Mouse (Mus musculus): ENCODE measurements around the gene Wdr18. TPM values are rescaled to one million over a fixed set of nuclear protein-coding genes. Genes with fewer than 3 reads are reported as not detected.
A peak's percentile ranks its signal among the peaks of the same experiment; 100 is the strongest.

Gene Wdr18
- polyA plus RNA-seq, 2 experiments from 2014 or later, result 65.1 to 77.5 TPM

DNA sequence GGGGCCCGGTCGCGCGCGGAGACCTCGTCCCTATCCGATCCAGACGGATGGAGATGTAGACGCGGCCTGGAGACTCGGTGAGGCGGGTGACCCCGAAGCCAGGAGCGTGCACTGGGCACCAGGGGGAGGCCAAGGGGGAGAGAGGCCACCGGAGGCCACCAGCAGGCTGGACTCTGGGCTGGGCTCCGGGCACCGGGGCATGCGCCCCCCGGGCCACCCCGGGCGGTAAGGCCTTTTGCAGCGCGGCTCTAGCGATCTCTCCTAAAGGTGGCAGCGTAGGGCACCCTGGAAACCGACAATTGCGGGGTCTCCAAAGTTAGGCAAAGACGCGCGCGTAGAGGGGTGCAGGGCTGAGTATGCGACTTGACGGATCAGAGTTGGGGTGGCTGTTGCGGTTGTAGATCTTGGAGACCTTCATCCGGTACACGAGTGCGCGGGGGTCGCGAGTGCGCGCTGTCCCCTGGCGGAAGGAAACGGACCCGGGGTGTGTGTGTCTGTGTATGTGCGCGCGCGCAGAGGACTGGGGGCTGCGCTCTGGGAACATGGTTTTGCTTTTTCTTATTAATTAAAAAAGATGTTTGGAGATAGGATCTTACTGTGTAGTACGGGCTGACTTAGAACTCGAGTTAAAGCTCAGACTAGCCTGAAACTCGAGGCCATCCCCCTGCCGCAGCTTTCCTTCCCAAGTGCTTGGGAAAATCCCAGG lies 32.5 kb upstream of the Wdr18 start:
- peak; percentile 26 for ATAC-seq

DNA sequence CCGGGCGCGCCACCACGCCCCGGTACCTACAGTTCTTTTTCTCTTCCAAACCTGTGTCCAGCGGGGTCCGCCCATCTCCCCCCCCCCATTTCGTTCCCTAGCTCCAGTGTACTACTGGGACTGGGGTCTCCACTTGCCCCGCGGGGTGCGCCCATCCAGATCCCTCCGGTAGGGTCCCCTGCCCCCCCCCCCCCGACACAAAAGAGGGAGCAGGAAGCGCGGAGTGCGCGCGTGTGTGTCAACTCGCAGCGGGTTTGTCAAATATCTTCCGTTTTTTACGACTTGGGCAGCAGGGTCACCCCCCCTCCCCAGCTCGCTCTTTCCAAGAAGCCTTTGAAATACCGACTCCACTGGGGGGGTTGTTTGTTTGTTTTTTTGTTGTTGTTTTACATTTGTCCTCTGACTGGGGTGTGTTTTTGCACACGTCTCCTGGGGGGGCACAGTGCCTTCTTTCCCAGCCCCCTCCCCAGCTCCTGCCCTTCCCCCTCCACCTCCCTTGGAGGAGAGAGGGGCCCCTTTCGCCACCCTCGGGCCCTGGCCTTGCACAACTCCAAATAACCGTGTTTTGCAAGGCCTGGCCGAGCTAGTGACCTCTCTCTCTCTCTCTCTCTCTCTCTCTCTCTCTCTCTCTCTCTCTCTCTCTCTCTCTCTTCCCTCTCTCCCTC lies 31.8 kb upstream of the Wdr18 start:
- ATAC-seq, result no peak

DNA sequence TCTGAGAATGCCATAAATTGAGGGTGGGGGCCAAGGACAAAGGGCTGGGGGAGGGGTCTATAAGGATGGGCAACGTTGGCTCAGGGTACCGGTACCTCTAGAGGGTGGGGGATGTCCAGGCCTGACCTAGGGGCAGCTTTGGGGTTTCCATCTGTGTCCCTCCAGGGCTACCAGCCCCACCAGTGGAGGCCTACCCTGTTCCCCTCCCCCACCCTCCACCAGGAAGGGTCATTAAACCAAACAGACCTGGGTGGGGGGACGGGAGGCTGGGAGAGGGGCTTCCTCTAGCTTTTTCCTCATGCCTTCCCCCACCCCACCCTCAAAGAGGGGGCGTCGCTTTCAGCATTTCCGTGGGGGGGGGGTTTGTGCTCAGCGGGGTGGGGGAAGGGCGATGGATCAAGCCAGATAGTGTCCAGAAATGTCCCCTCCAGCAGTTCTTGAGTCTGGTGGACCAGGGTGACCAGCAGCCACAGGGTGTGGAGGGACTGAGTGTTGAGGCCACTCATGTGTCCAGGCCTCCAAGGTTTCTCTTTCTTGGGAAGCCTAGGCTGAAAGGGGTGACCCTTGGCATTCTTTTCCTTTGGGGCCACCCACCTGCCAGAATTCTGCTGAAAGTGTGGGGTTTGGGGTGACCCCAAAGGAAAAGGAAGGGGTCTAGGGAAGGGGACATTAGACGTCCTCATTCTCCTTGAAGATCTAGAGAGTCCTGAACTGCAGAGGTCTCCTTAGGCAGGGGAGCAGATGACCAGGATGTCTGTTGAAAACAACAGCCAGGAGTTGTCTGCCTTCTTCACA lies 30.8 kb upstream of the Wdr18 start:
- ATAC-seq, result no peak

DNA sequence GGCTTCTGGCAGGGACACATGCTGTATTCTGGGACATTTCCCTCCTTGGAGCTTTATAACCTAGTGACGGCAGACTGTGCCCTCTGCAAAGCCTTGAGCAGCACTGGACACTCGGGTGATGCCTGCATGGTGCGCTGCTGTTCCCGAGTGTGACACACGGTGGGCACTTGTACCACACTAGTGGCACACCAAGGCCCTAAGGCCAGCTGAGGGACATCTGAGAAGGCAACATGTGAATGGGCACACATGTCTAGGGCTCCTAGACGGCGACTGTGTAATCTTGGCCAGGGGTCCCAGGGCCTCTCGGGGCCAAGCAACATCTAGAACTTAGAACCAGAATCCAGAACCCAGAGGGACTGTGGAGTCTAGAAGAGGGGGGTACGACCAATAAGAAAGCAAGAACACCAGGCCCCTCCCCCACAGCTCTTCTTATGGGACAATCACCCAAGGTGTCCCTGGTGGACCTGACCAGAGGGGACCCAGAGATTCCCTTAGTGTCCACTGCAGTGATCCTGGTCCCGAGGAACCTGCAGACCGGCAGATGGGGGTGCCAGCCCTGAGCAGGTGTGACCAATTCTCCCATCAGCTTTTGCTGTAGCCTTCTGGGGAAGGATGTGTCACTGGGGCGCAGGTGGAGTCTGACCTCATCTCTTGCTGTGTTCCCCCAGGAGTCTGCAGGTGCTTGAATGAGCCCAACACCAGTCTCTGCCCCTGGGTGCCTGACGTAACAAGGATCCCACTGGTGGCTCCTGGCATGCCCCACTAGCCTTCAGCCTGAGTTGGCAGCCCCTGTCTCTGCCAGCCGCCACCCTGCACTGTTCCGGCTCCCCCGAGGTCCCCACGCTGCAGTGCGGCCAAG lies 29.8 kb upstream of the Wdr18 start:
- no peak for ATAC-seq

DNA sequence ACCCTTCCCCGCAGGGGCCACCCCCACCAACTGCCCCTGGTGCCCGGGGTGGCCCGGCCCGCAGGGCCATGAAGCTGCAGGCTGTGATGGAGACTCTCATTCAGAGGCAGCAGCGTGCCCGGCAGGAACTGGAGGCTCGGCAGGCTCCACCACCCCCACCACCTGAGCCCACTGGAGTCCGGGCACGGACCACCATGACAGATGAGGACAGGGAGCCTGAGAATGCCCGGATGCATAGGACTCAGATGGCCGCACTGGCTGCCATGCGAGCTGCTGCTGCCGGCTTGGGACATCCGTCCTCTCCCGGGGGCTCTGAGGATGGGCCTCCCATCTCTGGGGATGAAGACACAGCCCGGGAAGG lies 29.1 kb upstream of the Wdr18 start:
- ATAC-seq, result no peak

DNA sequence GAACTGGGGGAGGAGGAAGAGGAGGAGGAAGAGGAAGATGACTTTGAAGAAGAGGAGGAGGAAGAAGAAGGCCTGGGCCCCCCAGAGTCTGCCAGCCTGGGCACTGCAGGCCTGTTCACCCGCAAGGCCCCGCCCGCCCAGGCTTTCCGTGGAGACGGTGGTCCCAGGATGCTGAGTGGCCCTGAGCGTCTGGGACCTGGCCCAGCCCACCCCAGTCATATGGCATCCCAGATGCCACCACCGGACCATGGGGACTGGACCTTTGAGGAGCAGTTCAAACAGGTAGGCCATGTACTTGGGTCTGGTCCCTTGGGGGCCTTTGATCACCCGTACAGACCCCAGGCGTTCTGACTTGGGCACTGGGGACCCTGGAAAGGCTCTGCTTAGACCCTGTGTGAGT lies 28.2 kb upstream of the Wdr18 start:
- no peak for ATAC-seq

DNA sequence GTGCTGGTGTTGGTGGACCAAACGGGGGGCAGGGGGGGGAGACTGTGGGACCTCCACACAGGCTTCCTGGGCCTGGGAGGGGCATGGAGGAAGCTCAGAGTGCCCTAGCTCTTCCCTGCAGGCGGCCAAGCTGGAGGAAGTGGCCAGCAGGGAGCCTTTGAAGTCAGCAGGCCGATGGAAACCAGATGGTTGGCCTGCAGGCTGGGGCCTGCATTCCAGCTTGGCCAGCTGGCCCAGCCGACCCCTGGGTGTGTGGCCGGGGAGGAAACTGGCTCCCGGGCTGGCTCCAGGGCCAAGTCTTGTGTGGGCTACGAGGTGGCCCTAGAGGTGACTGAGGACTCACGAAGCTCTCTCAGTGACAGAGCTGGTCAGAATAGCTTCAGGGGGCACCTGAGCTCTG lies 27.2 kb upstream of the Wdr18 start:
- ATAC-seq, result no peak

DNA sequence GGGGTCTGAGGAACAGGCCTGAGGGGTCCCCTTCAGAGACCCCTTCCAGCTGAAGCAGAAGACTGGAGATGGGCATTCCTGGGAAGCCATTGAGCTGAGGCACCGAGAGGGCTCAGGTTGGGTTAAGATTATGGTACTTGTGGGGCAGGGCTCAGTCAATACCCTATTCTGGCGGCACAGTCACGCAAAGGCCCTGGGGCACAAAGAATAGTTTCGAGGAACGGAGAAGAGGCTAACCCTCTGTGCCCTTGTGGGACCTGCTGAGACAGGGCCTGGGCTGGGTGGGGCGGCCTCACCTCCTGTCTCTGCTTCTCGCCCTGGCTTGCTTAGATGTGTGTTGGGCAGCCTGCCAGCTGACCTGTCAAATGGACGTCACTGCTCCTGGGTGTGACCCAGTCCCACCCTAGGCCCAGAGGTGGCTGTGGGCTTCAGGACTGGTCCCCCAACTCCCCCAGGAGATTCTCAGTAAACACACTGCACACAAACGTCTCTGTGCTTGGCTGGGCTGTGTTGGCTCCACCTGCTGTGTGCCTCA lies 26.7 kb upstream of the Wdr18 start:
- no peak for ATAC-seq

DNA sequence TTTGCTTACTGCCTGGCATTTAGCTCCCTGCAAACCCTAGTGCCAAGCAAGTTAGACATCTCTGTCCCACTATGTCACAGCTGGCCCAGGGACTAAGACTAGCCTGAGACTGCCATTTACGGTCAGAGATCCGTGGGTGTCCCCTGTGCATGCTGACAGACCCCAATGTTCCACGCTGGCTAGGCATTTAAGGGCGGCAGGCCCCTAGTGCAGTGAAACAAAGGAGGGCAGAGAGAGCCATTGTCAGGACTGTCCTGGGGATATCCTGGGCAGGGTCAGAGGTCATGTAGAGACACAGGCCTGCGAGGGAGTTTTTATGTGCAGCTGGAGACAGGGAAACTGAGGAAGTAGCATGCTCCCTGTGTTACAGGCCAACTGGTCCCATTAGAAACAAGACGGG lies 26.1 kb upstream of the Wdr18 start:
- ATAC-seq, result no peak

DNA sequence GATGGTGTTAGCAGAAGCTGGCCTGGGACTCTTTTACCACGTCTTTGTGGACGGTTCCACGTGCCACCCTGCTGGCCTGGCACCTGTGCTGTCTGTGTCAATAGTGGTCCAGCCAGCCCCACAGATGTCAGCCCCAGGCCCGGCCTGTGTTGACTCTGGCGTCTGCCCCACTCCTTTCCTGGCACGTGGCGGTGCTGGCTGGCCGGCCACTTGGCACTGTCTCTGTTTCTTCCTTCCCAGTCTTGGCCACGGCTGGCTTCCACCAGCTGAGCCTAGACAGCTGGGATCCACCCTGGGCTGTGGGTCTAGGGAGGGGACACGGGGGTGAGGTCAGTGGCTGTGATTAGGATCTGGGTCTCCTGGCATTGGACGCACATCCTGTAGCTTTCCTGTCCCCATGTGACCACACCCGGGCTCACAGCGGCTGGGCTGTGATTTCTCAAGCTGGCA lies 25.7 kb upstream of the Wdr18 start:
- ATAC-seq, result no peak

DNA sequence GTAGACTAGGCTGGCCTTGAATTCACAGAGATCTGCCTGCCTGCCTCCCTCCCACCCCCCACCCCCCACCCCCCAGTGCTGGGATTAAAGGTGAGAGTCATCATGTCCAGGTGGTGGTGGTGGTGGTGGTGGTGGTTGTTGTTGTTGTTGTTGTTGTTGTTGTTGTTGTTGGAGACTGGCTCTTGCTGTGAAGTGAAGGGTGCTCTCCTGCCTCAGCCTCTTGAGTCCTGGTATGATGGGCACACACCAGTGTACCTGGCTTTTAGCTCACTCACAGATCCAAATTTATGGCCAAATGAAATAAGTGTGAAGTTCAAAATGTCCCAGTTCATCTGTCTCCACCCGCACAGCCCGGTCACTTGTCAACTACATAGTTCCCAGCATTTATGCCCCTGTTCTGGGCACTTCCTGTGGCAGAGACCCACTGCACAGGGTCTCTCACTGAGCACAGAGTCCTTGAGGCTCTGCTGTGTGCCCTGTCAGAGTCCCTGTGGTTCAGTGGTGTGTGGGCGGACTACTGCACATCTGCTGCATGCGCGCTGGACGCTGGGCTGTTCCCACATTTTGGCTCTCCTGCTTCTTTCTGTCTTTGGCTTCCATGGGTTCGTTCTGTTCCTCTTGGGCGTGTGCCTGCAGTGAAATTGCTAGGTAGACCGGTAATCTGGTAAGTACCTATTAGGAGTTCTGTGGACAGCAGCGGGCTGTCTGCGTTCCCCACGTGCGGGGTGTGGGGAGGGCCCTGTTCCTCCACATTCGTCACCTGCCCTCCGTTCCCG lies 25.0 kb upstream of the Wdr18 start:
- no peak for ATAC-seq

DNA sequence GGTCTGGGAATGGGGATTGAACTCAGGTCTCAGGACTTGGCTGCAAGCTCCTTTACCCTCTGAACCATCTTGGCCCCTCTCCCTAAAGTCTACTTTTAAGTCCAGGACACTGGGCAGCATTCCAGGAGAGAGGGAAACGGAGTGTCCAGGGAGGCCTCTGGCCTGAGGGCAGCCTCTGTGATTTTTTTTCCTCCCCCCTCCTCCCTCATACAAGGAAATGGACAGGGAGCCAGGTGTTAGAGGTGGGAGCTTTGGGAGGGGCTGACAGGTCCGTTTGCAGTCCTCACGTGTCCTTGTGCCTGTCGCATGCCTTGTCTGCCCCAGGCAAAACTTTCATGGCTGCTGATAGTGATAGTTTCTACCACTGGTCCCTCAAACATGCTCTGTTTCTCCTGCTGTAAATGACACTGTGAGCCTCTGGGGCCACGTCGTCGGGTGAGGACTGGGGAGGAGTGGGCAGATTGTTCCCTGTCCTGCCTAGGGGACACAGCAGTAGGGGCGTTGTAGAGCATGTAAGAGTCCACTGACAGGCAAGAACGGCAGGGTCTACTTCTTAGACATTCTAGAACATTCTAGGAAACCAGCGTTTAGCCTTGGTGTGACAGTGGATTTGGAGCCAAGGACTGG lies 23.6 kb upstream of the Wdr18 start:
- no peak for ATAC-seq

DNA sequence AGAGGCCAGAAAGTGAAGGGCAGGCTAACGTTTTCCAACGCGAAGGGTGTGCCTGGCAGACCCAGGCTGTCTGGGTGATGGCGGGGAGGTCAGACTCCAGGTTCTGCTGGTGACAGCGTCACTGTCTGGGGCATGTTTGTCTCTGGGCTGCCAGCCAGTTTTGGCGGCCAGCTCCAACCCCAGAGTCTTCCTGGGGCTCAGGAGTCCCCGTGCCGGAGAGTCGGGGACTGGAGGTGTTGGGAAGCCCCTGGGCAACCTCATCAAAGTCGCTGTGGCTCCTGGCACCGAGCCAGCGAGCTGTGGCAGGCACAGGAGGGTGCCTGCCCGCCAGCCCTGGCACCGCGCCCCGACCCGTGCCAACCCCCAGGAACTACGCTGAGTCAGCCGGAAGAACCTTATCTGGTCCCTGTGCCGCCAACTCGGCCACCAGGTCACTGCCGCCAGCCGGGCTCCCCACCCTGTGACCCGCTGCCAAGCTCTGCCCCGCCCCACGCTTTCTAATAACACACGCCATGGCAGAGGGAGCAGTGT lies 23.0 kb upstream of the Wdr18 start:
- peak; percentile 90 for ATAC-seq

DNA sequence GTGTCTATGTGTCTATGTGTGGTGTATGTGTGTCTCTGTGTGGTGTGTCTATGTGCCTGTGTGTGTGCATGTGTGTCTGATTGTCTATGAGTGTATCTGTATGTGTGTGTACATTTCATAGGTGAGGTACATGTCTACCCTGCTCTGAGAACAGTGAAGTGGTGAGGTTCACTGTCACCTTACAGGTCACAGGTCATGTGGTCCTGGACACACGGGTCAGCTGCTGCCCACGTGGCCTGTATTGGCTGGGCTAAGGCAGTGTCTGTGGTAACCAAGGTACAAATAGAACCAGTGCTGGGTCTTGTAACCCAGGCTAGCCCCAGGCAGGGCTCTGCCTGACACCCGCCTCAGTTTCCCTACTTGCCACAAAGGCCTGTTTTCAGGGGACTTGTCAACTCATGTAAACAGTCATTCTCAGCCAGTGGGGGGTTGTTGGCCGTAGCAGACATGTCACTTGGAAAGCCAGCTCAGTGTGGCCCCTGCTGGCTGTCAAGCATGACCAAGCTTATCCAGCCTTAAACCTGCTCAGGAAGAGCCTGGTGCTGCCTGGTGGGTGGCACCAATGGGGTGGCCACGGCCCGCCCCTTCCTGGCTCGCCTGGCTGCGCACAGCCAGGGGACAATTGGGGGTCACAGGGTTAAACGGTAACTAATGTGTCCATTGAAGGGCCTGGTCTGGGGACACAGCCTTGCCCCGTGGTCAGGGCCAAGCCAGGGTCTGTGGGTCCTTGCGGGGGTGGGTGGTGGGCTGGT lies 22.0 kb upstream of the Wdr18 start:
- ATAC-seq, result no peak

DNA sequence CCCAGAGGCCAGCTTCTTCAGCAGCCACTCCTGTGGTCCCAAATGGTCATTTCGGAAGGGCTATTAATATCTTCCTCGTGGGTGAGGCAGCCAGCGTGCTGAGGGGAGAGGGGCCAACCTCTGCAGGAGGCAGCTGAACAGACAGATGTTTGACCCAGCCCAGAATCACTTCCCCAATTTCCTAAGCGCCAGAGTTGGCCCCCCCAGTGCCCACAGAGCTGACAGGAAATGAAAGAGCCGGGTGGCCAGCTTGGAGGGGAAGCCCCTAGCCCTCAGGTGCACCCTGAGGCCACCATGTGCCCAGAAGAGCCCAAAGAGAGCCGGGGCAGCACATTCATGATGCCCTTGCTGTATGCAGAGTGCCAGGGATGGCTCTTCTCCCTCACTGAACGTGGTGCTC lies 19.2 kb upstream of the Wdr18 start:
- ATAC-seq, result no peak

DNA sequence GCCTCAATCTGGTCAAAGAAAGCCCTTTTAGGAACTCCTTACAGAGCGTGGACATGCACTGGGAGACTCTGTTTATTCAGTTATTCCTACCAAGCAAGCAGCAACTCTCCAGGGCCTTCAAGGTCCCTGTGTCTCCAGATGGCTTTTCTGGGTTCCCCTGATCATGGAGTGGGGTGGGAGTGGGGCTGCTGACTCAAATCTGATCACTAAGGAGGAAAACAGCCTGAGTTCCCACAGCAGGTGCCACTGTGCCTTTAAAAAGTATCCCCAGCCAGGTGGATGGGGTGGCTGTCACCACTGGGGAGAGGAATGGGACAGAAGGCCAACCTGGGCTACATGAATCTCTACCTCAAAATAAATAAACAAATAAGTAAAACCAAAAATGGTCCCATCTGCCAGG lies 17.0 kb upstream of the Wdr18 start:
- ATAC-seq, result no peak

DNA sequence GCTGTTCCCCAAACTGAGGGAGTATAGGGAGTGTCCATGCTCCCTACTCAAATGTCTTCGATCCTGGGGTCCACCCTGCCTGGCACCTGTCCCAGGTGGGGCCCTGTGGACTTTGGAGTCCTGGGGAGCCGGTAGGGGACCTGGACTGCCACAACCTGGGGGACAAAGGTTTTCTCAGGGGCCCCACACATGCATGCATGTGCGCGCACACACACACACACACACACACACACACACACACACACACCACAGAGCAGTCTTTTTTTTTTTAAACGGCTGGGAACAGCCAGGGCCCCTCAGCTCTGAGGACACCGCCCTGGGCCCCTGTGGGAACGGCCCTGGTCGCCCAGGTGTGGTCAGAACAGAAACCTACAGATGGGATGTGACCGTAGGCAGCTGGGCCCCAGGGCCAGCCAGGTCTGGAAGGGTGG lies 16.5 kb upstream of the Wdr18 start:
- no peak for ATAC-seq

DNA sequence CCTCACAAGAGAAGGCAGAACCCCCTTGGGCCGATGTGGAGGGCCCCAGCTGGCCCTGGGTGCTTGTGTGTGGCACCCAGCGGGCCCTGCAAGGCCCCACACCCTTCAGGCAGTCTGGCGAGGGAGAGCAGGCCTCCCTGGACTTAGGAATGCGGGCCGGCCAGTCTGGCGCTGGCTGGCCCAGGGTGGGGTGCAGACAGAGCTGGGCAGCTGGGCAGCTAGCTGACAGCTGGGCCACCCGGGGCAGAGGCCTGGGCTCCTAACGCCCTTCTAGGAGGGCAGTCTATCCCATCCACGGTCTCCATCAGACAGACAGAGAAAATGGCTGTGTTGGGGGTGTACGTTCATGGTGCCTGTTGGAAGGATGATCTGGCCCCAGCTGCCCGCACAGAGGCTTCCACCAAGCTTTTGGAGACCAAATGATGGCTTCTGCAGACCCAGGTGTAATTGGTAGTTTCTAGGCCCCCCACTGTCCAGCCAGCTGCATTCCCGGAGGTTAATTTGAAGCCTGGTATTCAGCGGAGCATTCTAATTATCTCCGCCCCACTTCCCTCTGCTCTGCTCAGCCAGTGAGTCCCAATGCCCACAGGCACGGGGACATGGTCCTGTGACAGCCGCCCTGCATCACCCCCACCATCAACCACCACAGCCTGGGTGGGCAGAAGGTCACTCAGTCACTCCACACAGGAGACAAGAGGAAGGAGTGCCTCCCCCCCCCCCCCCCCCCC lies 14.3 kb upstream of the Wdr18 start:
- ATAC-seq, result no peak

DNA sequence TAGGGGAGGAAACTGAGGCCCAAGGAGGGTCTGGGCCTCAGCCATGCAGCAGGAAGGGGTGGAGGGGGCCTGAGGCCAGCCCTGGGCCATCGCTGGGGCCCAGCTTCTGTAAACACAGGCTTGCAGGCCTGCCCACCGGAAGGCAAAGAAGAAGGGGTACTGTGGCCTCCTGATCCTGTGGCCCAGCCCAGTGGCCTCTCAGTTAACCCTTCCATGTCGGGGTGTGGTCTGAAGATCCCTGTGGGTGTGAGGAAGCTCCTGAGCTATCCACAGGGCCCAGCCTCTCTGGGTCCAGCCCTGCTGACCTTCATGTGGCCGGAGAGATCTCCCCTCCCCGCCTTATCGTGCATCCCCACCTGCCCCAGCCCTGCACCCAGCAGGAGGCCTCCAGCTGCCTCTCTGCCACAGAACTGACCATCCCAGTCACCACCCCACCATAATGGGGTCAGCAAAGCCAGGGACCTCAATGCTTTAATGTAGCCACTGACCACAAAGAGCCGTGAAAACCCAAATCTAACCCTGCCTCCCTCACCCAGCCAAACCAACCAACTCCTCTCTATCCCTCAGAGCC lies 13.1 kb upstream of the Wdr18 start:
- ATAC-seq, result no peak
